Mouse (Mus musculus): Measurements from ENCODE around the gene Kcna6. TPM values are rescaled to one million over a fixed set of nuclear protein-coding genes. Genes with fewer than 3 reads are reported as not detected.
A peak's percentile ranks its signal among the peaks of the same experiment; 100 is the strongest.

The Kcna6 gene
- total and polyA plus RNA-seq, 2 experiments from 2014 or later: 26.9 to 91.7 TPM

DNA sequence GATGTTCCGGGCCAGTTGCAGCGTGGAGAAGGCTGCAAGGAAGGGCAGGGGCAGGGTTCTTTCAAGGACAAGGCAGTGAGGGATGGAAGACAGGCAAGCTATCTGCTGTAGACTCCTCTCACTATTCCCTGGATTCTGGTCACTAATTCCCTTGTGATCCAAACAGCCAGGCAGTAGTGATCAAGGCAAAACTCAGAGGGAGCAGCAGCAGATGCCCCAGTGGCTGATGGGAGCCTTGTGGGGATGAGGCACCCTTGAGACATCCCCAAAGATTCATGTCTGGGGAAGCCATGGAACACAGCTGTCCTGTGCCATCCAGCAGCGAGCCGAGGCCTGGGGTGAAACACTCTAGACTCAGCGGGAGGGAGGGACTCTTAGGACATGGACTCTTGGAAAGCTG lies 40.5 kb downstream of the Kcna6 start:
- 63% methylated on average over 5 of the region's 5 CpGs for WGBS

DNA sequence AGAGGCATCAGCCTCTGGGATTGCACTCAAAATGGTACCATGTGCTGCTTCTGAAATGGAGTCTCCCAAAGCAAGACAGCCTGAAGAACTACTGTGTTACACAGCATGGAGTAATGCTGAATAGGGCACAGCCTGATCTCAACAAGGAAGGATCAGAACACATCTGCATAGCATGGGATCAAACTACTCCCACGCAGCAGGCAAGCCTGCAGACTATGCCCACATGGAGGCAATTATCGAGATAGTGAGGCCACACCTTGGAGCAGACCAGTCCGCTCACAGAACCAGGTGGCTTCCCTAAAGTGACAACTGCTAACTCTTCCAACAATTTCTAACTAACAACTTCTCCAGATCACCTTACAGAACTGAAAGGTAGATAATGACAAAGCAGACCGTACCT lies 53.4 kb downstream of the Kcna6 start:
- Histone ChIP-seq H3K9me3 (ENCODE audit: low read length) (no peaks in the 10 kb centered on the region), H3K4me1 (ENCODE audit: insufficient read depth, low read length) (no peaks in the 10 kb centered on the region), H3K27me3 (ENCODE audit: insufficient read depth, low read length) (no peaks in the 10 kb centered on the region), H3K4me2 (ENCODE audit: low read depth, low read length, poor library complexity, severe bottlenecking) (no peak overlapping the region), H3K4me3 (ENCODE audit: low read depth, low read length) (no peak overlapping the region), H3K27ac (ENCODE audit: low read depth, low read length) (no peak overlapping the region), H3K36me3 (ENCODE audit: insufficient read depth, low read length) (no peaks in the 10 kb centered on the region), H3K9ac (replicated peaks; ENCODE audit: low read length, poor library complexity, severe bottlenecking) (no peak overlapping the region)
- WGBS: 89% methylated on average over 4 of the region's 4 CpGs
- DNase-seq (ENCODE audit: low spot score): no peak
- ATAC-seq (ENCODE audit: low FRiP score): no peak
- TF ChIP-seq CTCF (IDR thresholded peaks at IDR 0.05): no peak

More for the DNA sequence above, 40.5 kb downstream of the Kcna6 start:
- no peaks in the 10 kb centered on the region for H3K36me3 ChIP-seq (ENCODE audit: insufficient read depth, low read length)
- no peak overlapping the region for H3K27ac ChIP-seq (ENCODE audit: low read depth, low read length)
- H3K27me3 ChIP-seq (ENCODE audit: insufficient read depth, low read length): no peaks in the 10 kb centered on the region
- DNase-seq (ENCODE audit: low spot score): no peak
- H3K4me2 ChIP-seq (ENCODE audit: low read depth, low read length, poor library complexity, severe bottlenecking): no peak overlapping the region
- no peaks in the 10 kb centered on the region for H3K9me3 ChIP-seq (ENCODE audit: low read length)
- TF ChIP-seq CTCF (IDR thresholded peaks at IDR 0.05): no peak
- no peak for ATAC-seq (ENCODE audit: low FRiP score)
- H3K4me3 ChIP-seq (ENCODE audit: low read depth, low read length): no peak overlapping the region
- H3K9ac ChIP-seq (replicated peaks; ENCODE audit: low read length, poor library complexity, severe bottlenecking): no peak overlapping the region
- H3K4me1 ChIP-seq (ENCODE audit: insufficient read depth, low read length): no peaks in the 10 kb centered on the region

DNA sequence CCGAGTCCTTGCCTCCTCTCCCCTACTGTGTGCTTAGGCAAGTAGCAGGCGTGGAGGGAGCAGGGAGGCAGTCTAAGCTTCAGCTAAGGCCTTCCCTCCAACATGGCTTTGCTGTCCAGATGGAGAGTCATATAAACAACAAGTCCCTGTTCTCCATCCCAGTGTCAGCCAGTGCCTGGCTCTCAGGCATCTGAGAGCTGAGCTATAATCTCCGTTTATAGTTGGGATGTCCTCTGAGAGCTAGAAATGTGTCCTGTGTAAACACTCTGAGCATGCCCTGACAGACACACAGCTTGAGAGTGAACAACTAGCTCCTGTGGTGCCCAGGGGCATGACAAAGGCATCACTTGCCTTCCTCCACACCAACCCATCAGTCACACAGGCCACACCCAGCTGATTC lies 55.3 kb downstream of the Kcna6 start:
- Histone ChIP-seq H3K4me2 (ENCODE audit: low read depth, low read length, poor library complexity, severe bottlenecking) (no peak overlapping the region), H3K9me3 (ENCODE audit: low read length) (no peaks in the 10 kb centered on the region), H3K27ac (ENCODE audit: low read depth, low read length) (no peak overlapping the region), H3K4me1 (ENCODE audit: insufficient read depth, low read length) (no peaks in the 10 kb centered on the region), H3K9ac (replicated peaks; ENCODE audit: low read length, poor library complexity, severe bottlenecking) (no peak overlapping the region), H3K4me3 (ENCODE audit: low read depth, low read length) (no peak overlapping the region), H3K27me3 (ENCODE audit: insufficient read depth, low read length) (no peaks in the 10 kb centered on the region), H3K36me3 (ENCODE audit: insufficient read depth, low read length) (no peaks in the 10 kb centered on the region)
- TF ChIP-seq CTCF (IDR thresholded peaks at IDR 0.05): no peak
- no peak for ATAC-seq (ENCODE audit: low FRiP score)
- no peak for DNase-seq (ENCODE audit: low spot score)
- WGBS: 71% methylated on average over 3 of the region's 3 CpGs

DNA sequence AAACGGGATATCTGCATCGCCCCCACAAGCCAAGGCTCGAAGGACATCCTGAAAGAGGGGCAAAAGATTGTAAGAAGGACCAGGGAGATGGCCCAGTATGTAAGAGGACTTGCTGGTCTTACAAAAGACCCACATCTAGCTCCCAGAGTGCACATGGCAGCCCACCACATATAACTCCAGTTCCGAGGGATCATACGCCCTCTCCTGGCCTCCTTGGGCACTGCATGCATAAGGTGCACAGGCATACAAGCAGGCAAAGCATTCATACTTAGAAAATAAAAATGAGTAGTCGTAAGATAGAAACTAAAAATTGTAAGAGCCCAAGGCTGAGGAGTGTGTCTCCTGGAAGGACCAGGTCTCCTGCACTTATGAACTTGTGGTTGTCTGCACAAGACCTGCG lies 61.5 kb downstream of the Kcna6 start:
- Histone ChIP-seq H3K9ac (replicated peaks; ENCODE audit: low read length, poor library complexity, severe bottlenecking) (no peak overlapping the region), H3K36me3 (ENCODE audit: insufficient read depth, low read length) (no peaks in the 10 kb centered on the region), H3K27ac (ENCODE audit: low read depth, low read length) (no peak overlapping the region), H3K4me2 (ENCODE audit: low read depth, low read length, poor library complexity, severe bottlenecking) (no peak overlapping the region), H3K4me3 (ENCODE audit: low read depth, low read length) (no peak overlapping the region), H3K27me3 (ENCODE audit: insufficient read depth, low read length) (no peaks in the 10 kb centered on the region; the same call in 1 of the 2 replicates), H3K4me1 (ENCODE audit: insufficient read depth, low read length) (no peaks in the 10 kb centered on the region), H3K9me3 (ENCODE audit: low read length) (no peaks in the 10 kb centered on the region)
- ATAC-seq (ENCODE audit: low FRiP score) (no peak), DNase-seq (ENCODE audit: low spot score) (peak; percentile 29)
- TF ChIP-seq CTCF (IDR thresholded peaks at IDR 0.05): peak; percentile 67
- 65% methylated on average over 7 of the region's 7 CpGs for whole genome bisulfite sequencing

DNA sequence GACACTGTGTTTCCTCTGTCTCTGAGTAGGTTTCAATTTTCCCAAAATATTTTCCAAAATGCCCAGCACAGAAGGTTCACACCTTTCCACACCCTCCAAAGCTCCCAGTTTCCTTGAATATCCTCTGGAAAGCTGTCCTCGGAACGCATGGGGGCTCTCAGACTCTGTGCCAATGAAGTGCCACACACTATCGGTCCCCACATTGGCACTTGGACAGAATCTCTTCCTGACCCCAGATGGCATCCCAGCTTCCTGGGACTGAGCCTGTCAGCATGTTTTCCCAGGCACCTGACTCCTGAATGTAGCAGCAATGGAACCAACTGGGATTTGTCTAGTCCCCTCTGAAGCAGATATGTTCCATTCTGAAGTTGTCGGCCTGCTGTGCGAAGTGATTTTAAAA lies 73.5 kb downstream of the Kcna6 start:
- WGBS: 89% methylated on average over 5 of the region's 5 CpGs
- Histone ChIP-seq H3K9me3 (ENCODE audit: low read length) (no peaks in the 10 kb centered on the region), H3K27ac (ENCODE audit: low read depth, low read length) (no peak overlapping the region), H3K4me1 (ENCODE audit: insufficient read depth, low read length) (peaks cover 3% of the 10 kb centered on the region; the same call in 1 of the 2 replicates), H3K4me2 (ENCODE audit: low read depth, low read length, poor library complexity, severe bottlenecking) (no peak overlapping the region), H3K27me3 (ENCODE audit: insufficient read depth, low read length) (no peaks in the 10 kb centered on the region; the same call in 1 of the 2 replicates), H3K9ac (replicated peaks; ENCODE audit: low read length, poor library complexity, severe bottlenecking) (no peak overlapping the region), H3K36me3 (ENCODE audit: insufficient read depth, low read length) (no peaks in the 10 kb centered on the region), H3K4me3 (ENCODE audit: low read depth, low read length) (no peak overlapping the region)
- TF ChIP-seq CTCF (IDR thresholded peaks at IDR 0.05): no peak
- peak; percentile 59 for DNase-seq (ENCODE audit: low spot score)
- ATAC-seq (ENCODE audit: low FRiP score): no peak

DNA sequence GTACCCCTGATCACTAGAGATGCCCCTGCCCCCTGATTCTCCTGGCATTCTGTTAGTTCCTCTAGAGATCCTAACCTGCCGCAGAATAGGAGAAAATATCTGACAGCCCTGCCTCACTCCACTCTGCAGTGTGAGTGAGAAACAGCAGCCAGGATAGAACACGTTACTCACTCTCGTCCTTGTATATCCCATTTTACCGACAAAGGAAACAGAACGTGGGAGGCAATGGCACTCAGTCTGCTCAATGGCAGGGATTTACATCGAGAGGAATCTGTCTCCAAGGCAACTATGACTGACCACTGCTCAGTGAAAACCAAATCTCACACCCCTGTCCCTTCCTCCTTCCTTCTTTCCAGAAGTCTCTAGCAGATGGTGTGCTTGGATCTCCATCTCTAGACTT lies 74.4 kb downstream of the Kcna6 start:
- no peak for TF ChIP-seq CTCF (IDR thresholded peaks at IDR 0.05)
- ATAC-seq (ENCODE audit: low FRiP score) (no peak), DNase-seq (ENCODE audit: low spot score) (no peak)
- Histone ChIP-seq H3K9me3 (ENCODE audit: low read length) (no peaks in the 10 kb centered on the region), H3K4me2 (ENCODE audit: low read depth, low read length, poor library complexity, severe bottlenecking) (no peak overlapping the region), H3K27me3 (ENCODE audit: insufficient read depth, low read length) (no peaks in the 10 kb centered on the region; the same call in 1 of the 2 replicates), H3K4me1 (ENCODE audit: insufficient read depth, low read length) (peaks cover 3% of the 10 kb centered on the region; the same call in 1 of the 2 replicates), H3K9ac (replicated peaks; ENCODE audit: low read length, poor library complexity, severe bottlenecking) (no peak overlapping the region), H3K27ac (ENCODE audit: low read depth, low read length) (no peak overlapping the region), H3K36me3 (ENCODE audit: insufficient read depth, low read length) (no peaks in the 10 kb centered on the region), H3K4me3 (ENCODE audit: low read depth, low read length) (no peak overlapping the region)
- 17% methylated on average over 6 of the region's 6 CpGs for WGBS

Measured in midbrain, postnatal 0 days (tissue).